Mouse (Mus musculus): Measurements from ENCODE around the gene Elf2. TPM values are rescaled to one million over a fixed set of nuclear protein-coding genes. Genes with fewer than 3 reads are reported as not detected.

The Elf2 gene
- polyA plus RNA-seq, 1 experiment = 8.7 TPM

- TF ChIP-seq FLI1 (IDR thresholded peaks at IDR 0.05; ENCODE audit: low read length) (no peak), GATA1 (IDR thresholded peaks at IDR 0.05; ENCODE audit: borderline replicate concordance, low read length) (no peak)
- Histone ChIP-seq H3K4me3 (replicated peaks) (no peak overlapping the region), H3K27me3 (replicated peaks) (no peaks in the 10 kb centered on the region), H3K9me3 (no peaks in the 10 kb centered on the region), H3K4me1 (peaks cover 25% of the 10 kb centered on the region), H3K36me3 (replicated peaks; ENCODE audit: low read length) (peaks cover 83% of the 10 kb centered on the region)
These were observed 46.2 kb downstream of the Elf2 start for GRCm38 (mm10) chr3:51294251-51294650.

GRCm38 (mm10) chr3:51288880-51289821 lies 51.3 kb downstream of the Elf2 start:
- peaks cover 23% of the 10 kb centered on the region for H3K4me1 ChIP-seq
- no peak for TF ChIP-seq GATA1 (IDR thresholded peaks at IDR 0.05; ENCODE audit: borderline replicate concordance, low read length)
- no peak for TF ChIP-seq FLI1 (IDR thresholded peaks at IDR 0.05; ENCODE audit: low read length)
- H3K36me3 ChIP-seq (replicated peaks; ENCODE audit: low read length) = peaks cover 84% of the 10 kb centered on the region
- H3K4me3 ChIP-seq (replicated peaks) = no peak overlapping the region
- no peaks in the 10 kb centered on the region for H3K27me3 ChIP-seq (replicated peaks)
- H3K9me3 ChIP-seq = no peaks in the 10 kb centered on the region

- H3K9me3 ChIP-seq = no peaks in the 10 kb centered on the region
- no peak overlapping the region for H3K4me3 ChIP-seq (replicated peaks)
- TF ChIP-seq FLI1 (IDR thresholded peaks at IDR 0.05; ENCODE audit: low read length) = no peak
- TF ChIP-seq GATA1 (IDR thresholded peaks at IDR 0.05; ENCODE audit: borderline replicate concordance, low read length) = no peak
- H3K4me1 ChIP-seq = peaks cover 19% of the 10 kb centered on the region
- H3K27me3 ChIP-seq (replicated peaks) = no peaks in the 10 kb centered on the region
- H3K36me3 ChIP-seq (replicated peaks; ENCODE audit: low read length) = peaks cover 61% of the 10 kb centered on the region
These were observed 56.1 kb downstream of the Elf2 start for GRCm38 (mm10) chr3:51284375-51284774.

GRCm38 (mm10) chr3:51281727-51282126 lies 58.7 kb downstream of the Elf2 start:
- Histone ChIP-seq H3K36me3 (replicated peaks; ENCODE audit: low read length) (peaks cover 44% of the 10 kb centered on the region), H3K4me1 (peaks cover 24% of the 10 kb centered on the region), H3K27me3 (replicated peaks) (no peaks in the 10 kb centered on the region), H3K9me3 (no peaks in the 10 kb centered on the region), H3K4me3 (replicated peaks) (no peak overlapping the region)
- no peak for TF ChIP-seq FLI1 (IDR thresholded peaks at IDR 0.05; ENCODE audit: low read length)
- no peak for TF ChIP-seq GATA1 (IDR thresholded peaks at IDR 0.05; ENCODE audit: borderline replicate concordance, low read length)

- Histone ChIP-seq H3K9me3 (no peaks in the 10 kb centered on the region), H3K27me3 (replicated peaks) (no peaks in the 10 kb centered on the region), H3K36me3 (replicated peaks; ENCODE audit: low read length) (peaks cover 19% of the 10 kb centered on the region), H3K4me1 (peaks cover 29% of the 10 kb centered on the region), H3K4me3 (replicated peaks) (no peak overlapping the region)
- TF ChIP-seq FLI1 (IDR thresholded peaks at IDR 0.05; ENCODE audit: low read length) (no peak), GATA1 (IDR thresholded peaks at IDR 0.05; ENCODE audit: borderline replicate concordance, low read length) (no peak)
These were observed 62.0 kb downstream of the Elf2 start for GRCm38 (mm10) chr3:51278433-51278832.

GRCm38 (mm10) chr3:51277201-51278150 lies 63.0 kb downstream of the Elf2 start:
- H3K36me3 ChIP-seq (replicated peaks; ENCODE audit: low read length) = peaks cover 17% of the 10 kb centered on the region
- H3K4me1 ChIP-seq = peaks cover 33% of the 10 kb centered on the region
- TF ChIP-seq GATA1 (IDR thresholded peaks at IDR 0.05; ENCODE audit: borderline replicate concordance, low read length) (no peak), FLI1 (IDR thresholded peaks at IDR 0.05; ENCODE audit: low read length) (no peak)
- H3K9me3 ChIP-seq = no peaks in the 10 kb centered on the region
- H3K4me3 ChIP-seq (replicated peaks) = peak overlapping the region; percentile 97
- H3K27me3 ChIP-seq (replicated peaks) = no peaks in the 10 kb centered on the region

GRCm38 (mm10) chr3:51276421-51277111 lies 63.9 kb downstream of the Elf2 start:
- H3K27me3 ChIP-seq (replicated peaks) = no peaks in the 10 kb centered on the region
- TF ChIP-seq GATA1 (IDR thresholded peaks at IDR 0.05; ENCODE audit: borderline replicate concordance, low read length) (no peak), FLI1 (IDR thresholded peaks at IDR 0.05; ENCODE audit: low read length) (no peak)

GRCm38 (mm10) chr3:51275956-51276398 lies 64.5 kb downstream of the Elf2 start:
- H3K36me3 ChIP-seq (replicated peaks; ENCODE audit: low read length) = peaks cover 13% of the 10 kb centered on the region
- no peaks in the 10 kb centered on the region for H3K27me3 ChIP-seq (replicated peaks)
- TF ChIP-seq GATA1 (IDR thresholded peaks at IDR 0.05; ENCODE audit: borderline replicate concordance, low read length) (no peak), FLI1 (IDR thresholded peaks at IDR 0.05; ENCODE audit: low read length) (no peak)
- H3K9me3 ChIP-seq = no peaks in the 10 kb centered on the region
- peaks cover 47% of the 10 kb centered on the region for H3K4me1 ChIP-seq
- H3K4me3 ChIP-seq (replicated peaks) = peak overlapping the region; percentile 97

More at GRCm38 (mm10) chr3:51276421-51277111, 63.9 kb downstream of the Elf2 start:
- Histone ChIP-seq H3K4me3 (replicated peaks) (peak overlapping the region; percentile 97), H3K9me3 (no peaks in the 10 kb centered on the region), H3K36me3 (replicated peaks; ENCODE audit: low read length) (peaks cover 13% of the 10 kb centered on the region), H3K4me1 (peaks cover 41% of the 10 kb centered on the region)

Data from megakaryocyte, embryonic 14.5 days (primary cell).